Comparison of ENCODE assay signal across 14 mouse cellular contexts in genomic region chr6:134500381-134501162, GRCm38 (mm10).
DNase-seq lines count a peak whose midpoint lies in the region; ATAC-seq lines count a peak whose summit lies in the region.
"Had no signal": no experiment of that assay in that cellular context is flagged by ENCODE, and none has a peak within 500 bp of the region (broad histone marks: within the 10 kb centered on the region; RNA-seq: fewer than 3 reads in every experiment).

No protein-coding gene starts in this region.

- no peak overlapping the region for H3K4me3 ChIP-seq in neural tube, embryonic 11.5 days (ENCODE audit: low read depth, low read length)
- no peak overlapping the region for H3K4me3 ChIP-seq in forebrain, embryonic 16.5 days (replicated peaks; ENCODE audit: low read length)
- H3K4me3 ChIP-seq in midbrain, embryonic 14.5 days (replicated peaks; ENCODE audit: low read depth, low read length), result no peak overlapping the region
- H3K4me3 ChIP-seq: heart, embryonic 13.5 days; limb, embryonic 13.5 days had no signal

- DNase-seq in neural tube, embryonic 11.5 days (ENCODE audit: low spot score), result no peak
- DNase-seq in neural tube, embryonic 10.5 days (ENCODE audit: extremely low spot score, low spot score), result no peak
- DNase-seq in midbrain, embryonic 14.5 days, result peak; percentile 75
- DNase-seq in yolk sac, embryonic 10.5 days (ENCODE audit: low spot score), result no peak
- DNase-seq in layer of hippocampus, adult 18-20 months (ENCODE audit: low spot score in 2 of 2), result no peak
- DNase-seq in spleen, adult 18-20 months, result no peak
- DNase-seq: gastrocnemius, postnatal 10 days; kidney, postnatal 14 days; lung, adult 18-20 months had no signal

- no peak overlapping the region for H3K27ac ChIP-seq in neural tube, embryonic 11.5 days (ENCODE audit: low read depth, low read length)
- H3K27ac ChIP-seq in forebrain, embryonic 16.5 days (ENCODE audit: low read length), result peak overlapping the region; percentile 51
- peak overlapping the region; percentile 52 for H3K27ac ChIP-seq in midbrain, embryonic 14.5 days (replicated peaks; ENCODE audit: low read depth, low read length)
- H3K27ac ChIP-seq: heart, embryonic 13.5 days; limb, embryonic 13.5 days had no signal

- no peaks in the 10 kb centered on the region for H3K36me3 ChIP-seq in neural tube, embryonic 11.5 days (ENCODE audit: control insufficient read depth, insufficient read depth, low read length)
- H3K36me3 ChIP-seq in forebrain, embryonic 16.5 days (ENCODE audit: control insufficient read depth, insufficient read depth), result peaks cover 1% of the 10 kb centered on the region; the same call in 1 of the 2 replicates
- H3K36me3 ChIP-seq in midbrain, embryonic 14.5 days (ENCODE audit: control insufficient read depth, insufficient read depth, low read length), result peaks cover 13% of the 10 kb centered on the region

- no peak overlapping the region for H3K9ac ChIP-seq in neural tube, embryonic 11.5 days (ENCODE audit: low read length)
- no peak overlapping the region for H3K9ac ChIP-seq in forebrain, embryonic 16.5 days (replicated peaks; ENCODE audit: low read depth, low read length)
- no peak overlapping the region for H3K9ac ChIP-seq in midbrain, embryonic 14.5 days (replicated peaks; ENCODE audit: low read length)
- H3K9ac ChIP-seq: heart, embryonic 13.5 days; limb, embryonic 13.5 days had no signal

- no peaks in the 10 kb centered on the region for H3K4me1 ChIP-seq in neural tube, embryonic 11.5 days (ENCODE audit: control insufficient read depth, insufficient read depth, low read length)
- H3K4me1 ChIP-seq in forebrain, embryonic 16.5 days (replicated peaks; ENCODE audit: control insufficient read depth, insufficient read depth, low read length), result peaks cover 18% of the 10 kb centered on the region
- peaks cover 13% of the 10 kb centered on the region; the same call in 1 of the 2 replicates for H3K4me1 ChIP-seq in midbrain, embryonic 14.5 days (ENCODE audit: control insufficient read depth, insufficient read depth, low read length)

- peak; percentile 59; the same call in 1 of the 2 replicates for ATAC-seq in neural tube, embryonic 11.5 days (ENCODE audit: insufficient read depth, low FRiP score, low TSS enrichment)
- peak; percentile 97 for ATAC-seq in forebrain, embryonic 16.5 days
- peak; percentile 89 for ATAC-seq in midbrain, embryonic 14.5 days (ENCODE audit: low FRiP score, low TSS enrichment)
- ATAC-seq: CD4-positive, CD25-positive, alpha-beta regulatory T cell, adult 4 months; inflammation-experienced regulatory T-cells, adult 6 months had no signal

- H3K4me2 ChIP-seq in neural tube, embryonic 11.5 days (ENCODE audit: low read depth), result no peak overlapping the region
- H3K4me2 ChIP-seq in forebrain, embryonic 16.5 days (ENCODE audit: low read length), result no peak overlapping the region
- H3K4me2 ChIP-seq in midbrain, embryonic 14.5 days (ENCODE audit: low read length), result 0 out of 2 replicates have a peak overlapping the region, but pooled peaks have one; percentile 10
- H3K4me2 ChIP-seq: heart, embryonic 13.5 days; limb, embryonic 13.5 days had no signal

- no peaks in the 10 kb centered on the region for H3K27me3 ChIP-seq in neural tube, embryonic 11.5 days (ENCODE audit: control insufficient read depth, insufficient read depth, low read length)
- no peaks in the 10 kb centered on the region for H3K27me3 ChIP-seq in forebrain, embryonic 16.5 days (replicated peaks; ENCODE audit: control insufficient read depth, insufficient read depth, low read length)
- H3K27me3 ChIP-seq in midbrain, embryonic 14.5 days (ENCODE audit: control insufficient read depth, insufficient read depth, low read length), result no peaks in the 10 kb centered on the region
- H3K27me3 ChIP-seq: heart, embryonic 13.5 days; limb, embryonic 13.5 days had no signal

- H3K9me3 ChIP-seq in neural tube, embryonic 11.5 days (ENCODE audit: control insufficient read depth, low read length), result no peaks in the 10 kb centered on the region
- no peaks in the 10 kb centered on the region for H3K9me3 ChIP-seq in forebrain, embryonic 16.5 days (ENCODE audit: control insufficient read depth, low read length)
- H3K9me3 ChIP-seq in midbrain, embryonic 14.5 days (ENCODE audit: control insufficient read depth, low read length), result no peaks in the 10 kb centered on the region
- H3K9me3 ChIP-seq: heart, embryonic 13.5 days; limb, embryonic 13.5 days had no signal

- WGBS in neural tube, embryonic 11.5 days, result 73% methylated on average over 10 of the region's 10 CpGs
- 35% methylated on average over 10 of the region's 10 CpGs for WGBS in forebrain, embryonic 16.5 days
- WGBS in midbrain, embryonic 14.5 days, result 48% methylated on average over 10 of the region's 10 CpGs
